Mouse (Mus musculus) stomach, embryonic 14.5 days (tissue): ENCODE measurements at regions not wholly inside any gene's neighbourhood (a gene's known extent, or its start where the extent isn't known, plus 50 kb on each side); places are given as distances from the start of the nearest gene placed in this dataset.

Source experiments
- ATAC-seq: fragments of 200-750 bp; cut with Nextera tagmentation; 2 replicates; pipeline ENCODE4 v1.8.0; 2017; ENCODE audit warnings: low read depth, moderate TSS enrichment; ENCODE audit not compliant: insufficient number of reproducible peaks, insufficient read depth, low FRiP score
- H3K27ac ChIP-seq: fragments of 300-500 bp; sonication (generic); 2 replicates; pipeline ENCODE4 v1.5.1; 2014; ENCODE audit warnings: mild to moderate bottlenecking, low read length, moderate library complexity, mixed read lengths
- H3K27me3 ChIP-seq: fragments of 300-500 bp; sonication (generic); 2 replicates; pipeline ENCODE4 v1.6.1; 2014; ENCODE audit warnings: low read length, control low read depth, mixed read lengths; ENCODE audit not compliant: control insufficient read depth, insufficient read depth
- H3K36me3 ChIP-seq: fragments of 300-500 bp; sonication (generic); 2 replicates; pipeline ENCODE4 v1.6.1; 2014; ENCODE audit warnings: mild to moderate bottlenecking, control low read depth, low read length, moderate library complexity, mixed read lengths; ENCODE audit not compliant: control insufficient read depth, insufficient read depth
- H3K4me1 ChIP-seq: fragments of 300-500 bp; sonication (generic); 2 replicates; pipeline ENCODE4 v1.6.1; 2014; ENCODE audit warnings: low read length, control low read depth, mixed read lengths; ENCODE audit not compliant: control insufficient read depth, insufficient read depth
- H3K4me2 ChIP-seq: fragments of 300-500 bp; sonication (generic); replicated peaks from 2 replicates; pipeline ENCODE4 v1.6.1; 2014; ENCODE audit warnings: low read depth, low read length, control low read depth
- H3K4me3 ChIP-seq: fragments of 300-500 bp; sonication (generic); 2 replicates; pipeline ENCODE4 v1.5.1; 2014; ENCODE audit warnings: low read depth, low read length, control low read depth
- H3K9ac ChIP-seq: fragments of 300-500 bp; sonication (generic); replicated peaks from 2 replicates; pipeline ENCODE4 v1.6.1; 2014; ENCODE audit warnings: low read depth, mild to moderate bottlenecking, control low read depth, low read length, moderate library complexity, mixed read lengths
- H3K9me3 ChIP-seq: fragments of 300-500 bp; sonication (generic); 2 replicates; pipeline ENCODE4 v1.6.1; 2016; ENCODE audit warnings: low read depth, low read length, control low read depth; ENCODE audit not compliant: control insufficient read depth
- WGBS: fragments of 180-500 bp; shearing (Covaris S2); extraction: QIAGEN DNeasy Blood & Tissue Kit; methylation state at CpG from one replicate; pipeline ENCODE4 v1.1.7; 2014; 5-methylcytosine and 5-hydroxymethylcytosine counted together

DNA sequence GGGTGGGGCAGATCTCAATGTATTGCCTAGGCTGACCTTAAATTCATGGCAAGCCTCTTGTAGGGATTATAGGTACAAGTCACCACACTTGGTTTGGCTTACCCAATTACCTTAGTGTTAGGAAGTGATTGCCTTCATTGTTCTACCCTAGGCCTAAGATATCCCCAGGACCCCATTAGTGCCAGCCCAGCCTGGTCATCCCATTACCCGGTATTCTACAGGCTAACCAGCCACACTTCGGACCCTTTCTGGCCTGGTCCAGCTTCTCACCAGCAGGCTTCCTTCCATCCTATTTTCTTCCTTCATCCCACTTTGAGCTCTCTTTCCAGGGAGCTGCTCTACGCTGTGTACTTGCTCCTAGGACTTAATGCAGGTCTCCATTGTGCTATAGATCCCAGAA lies 59.5 kb downstream of the Tex35 start:
- peaks cover 10% of the 10 kb centered on the region; the same call in 1 of the 2 replicates for H3K4me1 ChIP-seq
- H3K27me3 ChIP-seq = no peaks in the 10 kb centered on the region
- WGBS = 95% methylated on average over 3 of the region's 3 CpGs
- H3K36me3 ChIP-seq = no peaks in the 10 kb centered on the region
- no peak overlapping the region for H3K27ac ChIP-seq
- H3K9ac ChIP-seq = no peak overlapping the region
- H3K4me3 ChIP-seq = no peak overlapping the region
- H3K9me3 ChIP-seq = no peaks in the 10 kb centered on the region
- H3K4me2 ChIP-seq = no peak overlapping the region
- no peak for ATAC-seq

DNA sequence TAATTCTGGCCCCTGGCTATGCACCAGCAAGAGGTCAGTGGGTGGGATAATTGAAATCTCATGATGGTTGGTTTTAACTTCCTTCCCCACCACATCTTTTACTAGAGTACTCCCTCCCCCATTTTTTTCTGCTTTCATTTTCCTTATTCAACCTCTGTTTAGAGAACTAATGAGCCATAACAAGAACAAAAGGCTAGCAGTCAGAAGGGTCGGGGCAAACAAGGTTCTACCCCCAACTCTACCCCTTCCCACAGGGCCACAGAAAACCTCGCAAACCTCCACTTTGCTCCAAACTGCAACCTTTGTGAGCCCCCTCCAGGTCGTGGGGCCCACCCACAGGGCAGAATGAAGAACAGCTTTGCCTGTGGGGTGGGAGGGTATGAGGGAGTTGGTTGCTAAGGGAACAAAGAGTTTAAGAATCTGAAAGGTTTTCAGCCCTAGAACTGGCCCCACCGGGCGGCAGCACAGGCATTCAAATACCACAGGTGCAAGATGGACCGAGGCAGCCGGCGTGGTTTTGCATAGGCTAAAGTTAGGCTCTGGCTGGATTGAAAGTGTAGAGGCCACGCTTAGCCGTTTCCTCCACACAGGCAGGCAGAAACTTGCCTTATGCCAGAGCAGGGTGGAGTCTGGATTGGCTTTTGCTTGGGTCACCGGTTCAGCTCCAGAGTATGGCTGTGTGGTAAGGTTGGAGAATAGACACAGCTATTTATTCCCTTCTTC lies 60.1 kb downstream of the Tex35 start:
- Histone ChIP-seq H3K4me3 (no peak overlapping the region), H3K9ac (no peak overlapping the region), H3K4me1 (peaks cover 10% of the 10 kb centered on the region; the same call in 1 of the 2 replicates), H3K27me3 (no peaks in the 10 kb centered on the region), H3K36me3 (no peaks in the 10 kb centered on the region), H3K27ac (no peak overlapping the region; the same call in 1 of the 2 replicates), H3K4me2 (no peak overlapping the region), H3K9me3 (no peaks in the 10 kb centered on the region)
- 0 out of 2 replicates have a peak, but pooled peaks have one; percentile 47 for ATAC-seq
- 30% methylated on average over 11 of the region's 11 CpGs for WGBS

DNA sequence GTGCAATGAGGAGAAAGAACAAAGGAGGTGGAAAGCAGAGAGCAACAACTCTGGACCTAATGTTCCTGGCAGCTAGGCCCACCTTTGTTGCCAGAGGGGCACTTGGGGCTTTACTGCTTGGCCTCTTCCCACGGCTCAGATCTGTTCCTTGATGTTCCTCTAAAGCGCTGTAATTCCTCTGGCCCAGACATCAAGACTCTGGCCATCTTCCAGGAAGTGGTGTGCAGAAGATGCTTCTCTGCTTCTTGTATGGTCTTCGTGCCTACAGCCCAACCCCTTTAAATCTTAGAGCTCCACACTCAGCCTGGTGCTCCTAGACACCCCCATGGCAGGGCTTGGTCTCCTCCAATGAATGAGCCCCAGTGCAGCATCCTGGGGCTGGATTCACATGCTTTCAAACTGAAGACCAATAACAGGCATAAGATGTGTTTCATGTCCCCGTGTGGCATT lies 60.7 kb downstream of the Tex35 start:
- Histone ChIP-seq H3K27me3 (no peaks in the 10 kb centered on the region), H3K4me2 (no peak overlapping the region), H3K9ac (no peak overlapping the region), H3K27ac (no peak overlapping the region; the same call in 1 of the 2 replicates), H3K4me3 (no peak overlapping the region), H3K4me1 (peaks cover 10% of the 10 kb centered on the region; the same call in 1 of the 2 replicates), H3K9me3 (no peaks in the 10 kb centered on the region), H3K36me3 (no peaks in the 10 kb centered on the region)
- 52% methylated on average over 4 of the region's 4 CpGs for WGBS
- no peak for ATAC-seq

DNA sequence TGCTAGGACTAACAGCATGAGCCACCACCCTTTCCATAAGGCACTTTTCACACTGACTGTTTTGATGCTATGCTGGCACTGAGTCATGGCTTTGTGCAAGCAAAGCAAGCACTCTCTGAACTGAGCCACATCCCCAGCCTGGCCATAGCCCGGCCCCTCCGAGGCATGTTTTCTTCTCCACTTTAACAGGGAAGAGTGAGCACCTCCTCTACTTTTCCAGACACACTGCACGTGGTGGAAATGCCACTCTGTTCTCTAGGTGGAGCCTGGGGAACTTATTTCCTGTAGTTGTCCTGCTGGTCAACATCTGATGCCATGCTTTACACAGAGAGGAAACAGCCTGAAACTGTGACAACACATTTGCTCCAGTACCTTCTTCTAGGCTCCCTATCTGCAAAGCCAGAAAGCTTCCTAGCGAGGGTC lies 61.7 kb downstream of the Tex35 start:
- WGBS = 73% methylated on average over 4 of the region's 4 CpGs
- H3K27ac ChIP-seq = no peak overlapping the region; the same call in 1 of the 2 replicates
- no peaks in the 10 kb centered on the region for H3K27me3 ChIP-seq

DNA sequence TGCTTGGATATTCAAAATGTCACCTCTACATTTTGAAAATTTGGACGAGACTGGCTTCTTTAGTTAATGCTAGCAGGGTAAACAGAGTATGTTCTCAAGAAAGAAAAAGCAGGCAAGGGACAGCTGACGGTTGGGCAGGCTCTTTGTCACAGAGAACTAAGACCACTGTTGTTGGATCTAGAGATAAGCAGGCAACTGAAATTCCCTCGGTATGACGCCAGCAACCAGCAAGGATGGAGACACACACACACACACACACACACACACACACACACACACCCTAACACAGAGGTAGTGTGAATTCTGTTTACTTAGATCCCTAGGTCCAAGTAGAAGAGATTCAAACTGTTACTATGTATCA lies 68.7 kb downstream of the Tex35 start:
- Histone ChIP-seq H3K9me3 (no peaks in the 10 kb centered on the region), H3K36me3 (no peaks in the 10 kb centered on the region), H3K4me1 (peaks cover 21% of the 10 kb centered on the region; the same call in 1 of the 2 replicates), H3K27me3 (no peaks in the 10 kb centered on the region), H3K9ac (no peak overlapping the region), H3K4me3 (no peak overlapping the region), H3K4me2 (peak overlapping the region; percentile 27; the same call in 1 of the 2 replicates), H3K27ac (peak overlapping the region; percentile 15; the same call in 1 of the 2 replicates)
- ATAC-seq = no peak
- 13% methylated on average over 4 of the region's 4 CpGs for WGBS

More for the DNA sequence above, 61.7 kb downstream of the Tex35 start:
- H3K9me3 ChIP-seq = no peaks in the 10 kb centered on the region
- no peak for ATAC-seq
- no peak overlapping the region for H3K4me2 ChIP-seq
- H3K4me1 ChIP-seq = peaks cover 10% of the 10 kb centered on the region; the same call in 1 of the 2 replicates
- H3K4me3 ChIP-seq = no peak overlapping the region
- no peak overlapping the region for H3K9ac ChIP-seq
- no peaks in the 10 kb centered on the region for H3K36me3 ChIP-seq

DNA sequence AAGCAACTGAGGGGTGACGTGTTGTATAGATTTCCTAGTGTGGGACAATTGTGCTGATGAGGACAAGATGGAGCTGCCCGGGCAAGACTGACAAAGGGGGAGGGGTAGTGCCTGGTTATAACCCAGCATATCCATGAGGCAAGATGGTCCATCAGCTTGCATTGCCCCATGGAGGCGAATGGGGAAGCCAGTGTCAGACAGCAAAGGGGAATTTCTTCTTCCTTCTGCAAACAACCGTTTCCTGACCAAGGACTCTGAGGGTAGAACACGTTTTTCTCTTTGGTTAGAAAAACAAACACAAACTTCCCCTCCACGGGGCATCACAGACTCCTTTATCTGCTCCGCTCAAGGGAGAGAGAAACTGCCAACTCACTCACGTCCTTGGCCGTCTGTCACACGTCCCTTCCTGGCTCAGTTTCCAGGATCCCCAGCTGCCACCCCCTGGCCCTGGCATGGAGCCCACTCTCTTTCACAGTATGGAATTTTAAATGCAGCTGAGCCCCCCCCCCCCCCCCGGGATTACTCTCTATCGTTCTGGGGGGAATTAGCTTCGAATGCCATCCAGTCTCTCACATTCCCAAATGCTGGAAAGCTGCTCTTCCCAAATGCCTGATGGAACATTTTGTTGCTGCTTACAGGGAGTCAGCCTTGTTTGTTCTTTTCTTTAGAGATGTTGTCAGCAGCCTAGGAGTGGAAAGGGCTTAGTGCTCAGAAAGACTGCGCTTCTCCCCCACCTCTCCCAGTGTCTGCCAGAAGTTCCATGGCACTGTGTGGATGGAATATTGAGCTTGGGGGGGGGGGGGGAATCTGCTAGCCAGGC lies 69.3 kb downstream of the Tex35 start:
- Histone ChIP-seq H3K4me3 (no peak overlapping the region), H3K9me3 (no peaks in the 10 kb centered on the region), H3K27me3 (no peaks in the 10 kb centered on the region), H3K9ac (no peak overlapping the region), H3K4me1 (peaks cover 21% of the 10 kb centered on the region; the same call in 1 of the 2 replicates), H3K36me3 (no peaks in the 10 kb centered on the region), H3K27ac (peak overlapping the region; percentile 39; the same call in 1 of the 2 replicates), H3K4me2 (peak overlapping the region; percentile 27; the same call in 1 of the 2 replicates)
- WGBS = 12% methylated on average over 14 of the region's 14 CpGs
- peak; percentile 56; the same call in 1 of the 2 replicates for ATAC-seq

DNA sequence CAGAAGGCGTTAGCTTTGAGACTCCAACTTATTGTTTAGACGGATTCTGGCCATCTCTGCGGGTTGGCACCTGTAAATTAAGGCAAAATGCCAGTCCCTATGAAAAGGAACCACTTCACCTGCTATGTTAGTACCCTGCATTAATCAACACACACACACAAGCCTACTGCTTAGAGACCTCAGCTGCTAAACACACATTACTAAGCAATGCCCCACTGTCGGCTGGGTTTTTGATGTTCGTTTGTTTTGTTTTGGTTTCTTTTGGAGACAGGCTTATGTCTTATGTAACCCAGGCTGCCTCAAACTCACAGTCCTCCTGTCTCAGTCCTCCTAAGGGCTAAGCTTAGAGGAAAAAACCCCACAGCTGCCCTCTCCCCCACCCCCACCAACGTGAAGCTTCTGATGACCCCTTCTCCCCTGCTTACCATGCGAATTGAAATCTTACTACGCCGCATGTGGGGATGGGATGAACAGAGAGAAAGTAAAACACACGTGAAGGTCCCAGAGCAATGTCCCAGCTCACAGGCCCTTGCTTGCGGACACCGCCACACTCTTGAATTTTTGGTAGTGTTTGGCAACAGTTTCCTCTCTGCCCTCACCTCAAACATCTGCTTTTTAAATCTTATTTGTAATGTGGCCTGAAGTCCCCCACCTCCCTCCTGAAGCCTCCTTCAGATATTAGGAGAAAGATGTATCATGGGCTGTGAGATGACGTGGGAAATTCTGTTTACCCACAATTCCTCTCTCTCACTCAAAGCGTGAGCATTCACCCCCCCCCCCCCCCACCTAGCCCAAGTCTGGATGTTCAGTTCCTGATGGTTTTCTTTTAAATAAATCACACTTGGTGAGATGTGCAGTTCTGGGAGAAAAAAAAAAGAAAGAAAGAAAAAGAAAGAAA lies 70.1 kb downstream of the Tex35 start:
- H3K4me3 ChIP-seq = no peak overlapping the region
- peak overlapping the region; percentile 27 for H3K4me2 ChIP-seq
- no peak overlapping the region for H3K27ac ChIP-seq
- H3K27me3 ChIP-seq = no peaks in the 10 kb centered on the region
- no peaks in the 10 kb centered on the region for H3K36me3 ChIP-seq
- WGBS = 61% methylated on average over 14 of the region's 14 CpGs
- no peak for ATAC-seq
- H3K4me1 ChIP-seq = peaks cover 21% of the 10 kb centered on the region; the same call in 1 of the 2 replicates
- no peak overlapping the region for H3K9ac ChIP-seq
- no peaks in the 10 kb centered on the region for H3K9me3 ChIP-seq
